Comparison of ENCODE assay signal across 13 mouse cellular contexts in the genomic region with DNA sequence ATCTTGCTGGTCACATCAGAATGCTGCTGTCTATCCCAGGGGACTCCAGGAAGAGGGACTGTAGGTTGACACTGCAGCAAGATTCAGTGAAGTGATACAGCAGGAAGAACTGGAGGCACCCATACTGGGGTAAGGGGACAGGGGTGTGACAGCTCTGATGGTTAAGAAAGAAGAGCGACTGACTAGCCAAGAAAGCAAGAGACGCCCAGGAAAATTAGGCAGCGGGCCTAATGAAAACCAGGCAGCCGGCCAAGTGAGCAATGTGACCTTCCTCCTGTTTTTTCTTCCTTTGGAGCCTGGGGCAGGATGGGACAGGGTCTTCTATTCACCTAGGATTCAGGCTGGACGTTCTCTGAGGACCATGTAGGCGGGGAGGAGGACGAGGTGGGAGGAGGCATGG. TPM values are rescaled to one million over a fixed set of nuclear protein-coding genes. Genes with fewer than 3 reads are reported as not detected.
DNase-seq lines count a peak whose midpoint lies in the region; ATAC-seq and TF ChIP-seq lines count a peak whose summit lies in the region.
"Had no signal": no experiment of that assay in that cellular context is flagged by ENCODE, and none has a peak within 500 bp of the region (broad histone marks: within the 10 kb centered on the region; RNA-seq: fewer than 3 reads in every experiment).

No protein-coding gene starts in this region.

- H3K27me3 ChIP-seq in cerebellum, adult 2 months (ENCODE audit: control insufficient read depth, insufficient read depth, low read length): no peaks in the 10 kb centered on the region
- peaks cover 31% of the 10 kb centered on the region for H3K27me3 ChIP-seq in kidney, embryonic 15.5 days
- no peaks in the 10 kb centered on the region for H3K27me3 ChIP-seq in stomach, postnatal 0 days (ENCODE audit: control insufficient read depth, insufficient read depth, low read length)

- H3K9me3 ChIP-seq in kidney, embryonic 15.5 days (replicated peaks): no peaks in the 10 kb centered on the region
- no peaks in the 10 kb centered on the region for H3K9me3 ChIP-seq in stomach, postnatal 0 days (ENCODE audit: control insufficient read depth, low read length)
- H3K9me3 ChIP-seq: embryonic facial prominence, embryonic 13.5 days; G1E; liver, embryonic 15.5 days had no signal

- no peak for TF ChIP-seq CTCF in cerebellum, adult 2 months (IDR thresholded peaks at IDR 0.05; ENCODE audit: borderline replicate concordance, insufficient read depth, low read depth, low read length)
- no peak for TF ChIP-seq CTCF in stomach, postnatal 0 days (IDR thresholded peaks at IDR 0.05; ENCODE audit: low read depth)

- no peaks in the 10 kb centered on the region for H3K4me1 ChIP-seq in cerebellum, adult 2 months (ENCODE audit: control insufficient read depth, insufficient read depth, low read length)
- peaks cover 26% of the 10 kb centered on the region for H3K4me1 ChIP-seq in kidney, embryonic 15.5 days
- H3K4me1 ChIP-seq in stomach, postnatal 0 days (replicated peaks; ENCODE audit: control insufficient read depth, insufficient read depth): no peaks in the 10 kb centered on the region
- H3K4me1 ChIP-seq: liver, embryonic 15.5 days had no signal

- 24% methylated on average over 7 of the region's 7 CpGs for WGBS in cerebellum, adult 2 months
- 67% methylated on average over 7 of the region's 7 CpGs for WGBS in kidney, embryonic 15.5 days
- WGBS in stomach, postnatal 0 days: 58% methylated on average over 7 of the region's 7 CpGs

- TF ChIP-seq EP300 in stomach, postnatal 0 days (optimal IDR thresholded peaks at IDR 0.05): no peak

- no peak for TF ChIP-seq POLR2A in cerebellum, adult 2 months (IDR thresholded peaks at IDR 0.05; ENCODE audit: borderline replicate concordance, insufficient read depth, low read length)

- no peak overlapping the region for H3K4me2 ChIP-seq in kidney, embryonic 15.5 days
- no peak overlapping the region for H3K4me2 ChIP-seq in stomach, postnatal 0 days (replicated peaks; ENCODE audit: low read depth)
- H3K4me2 ChIP-seq: embryonic facial prominence, embryonic 13.5 days; liver, embryonic 15.5 days had no signal

- no peaks in the 10 kb centered on the region for H3K36me3 ChIP-seq in kidney, embryonic 15.5 days
- no peaks in the 10 kb centered on the region for H3K36me3 ChIP-seq in stomach, postnatal 0 days (ENCODE audit: control insufficient read depth, insufficient read depth, low read length)
- H3K36me3 ChIP-seq: embryonic facial prominence, embryonic 13.5 days; G1E; liver, embryonic 15.5 days had no signal

- no peak overlapping the region for H3K27ac ChIP-seq in cerebellum, adult 2 months (ENCODE audit: insufficient read depth, low read length)
- no peak overlapping the region for H3K27ac ChIP-seq in kidney, embryonic 15.5 days
- H3K27ac ChIP-seq in stomach, postnatal 0 days (replicated peaks): no peak overlapping the region
- H3K27ac ChIP-seq: embryonic facial prominence, embryonic 13.5 days; kidney, postnatal 0 days; liver, embryonic 15.5 days had no signal

- no peak overlapping the region for H3K4me3 ChIP-seq in cerebellum, adult 2 months (replicated peaks; ENCODE audit: insufficient read depth, low read depth, low read length)
- H3K4me3 ChIP-seq in kidney, embryonic 15.5 days (replicated peaks): no peak overlapping the region
- H3K4me3 ChIP-seq in stomach, postnatal 0 days (ENCODE audit: low read depth, low read length): no peak overlapping the region
- H3K4me3 ChIP-seq: embryonic facial prominence, embryonic 13.5 days; liver, embryonic 15.5 days had no signal

- no peak for ATAC-seq in kidney, embryonic 15.5 days (replicated peaks; ENCODE audit: low FRiP score)
- no peak for ATAC-seq in stomach, postnatal 0 days (ENCODE audit: low FRiP score, low TSS enrichment)

- H3K9ac ChIP-seq in kidney, embryonic 15.5 days: no peak overlapping the region
- no peak overlapping the region for H3K9ac ChIP-seq in stomach, postnatal 0 days (ENCODE audit: low read length)
- H3K9ac ChIP-seq: embryonic facial prominence, embryonic 13.5 days; liver, embryonic 15.5 days had no signal

- peak; percentile 85 to 86 for DNase-seq in cerebellum, postnatal 10 days
- DNase-seq in cerebellum, adult 2 months: no peak
- DNase-seq in kidney, adult 18-20 months: peak; percentile 69
- DNase-seq in right cerebral cortex, postnatal 4 days: peak; percentile 48
- DNase-seq in right cerebral cortex, adult 2 months (ENCODE audit: low spot score in 2 of 2): no peak
- DNase-seq in natural killer cell, adult 2 months (ENCODE audit: low spot score in 2 of 2): no peak
- no peak for DNase-seq in stomach, postnatal 0 days (ENCODE audit: low spot score)
- DNase-seq: cerebellum, adult 8-10 months had no signal

RNA-seq across cellular contexts. Expression of gene Casz1, which starts 22.7 kb away (rescaled TPM):
- 1.4 and 1.5 TPM in 2 replicates for polyA plus RNA-seq in cerebellum, adult 2 months (2012; rRNA removed)
- polyA plus RNA-seq in kidney, embryonic 15.5 days (2015; fragmentation: Nextera tagmentation; extraction: Ambion mirVana): 7.1 and 7.3 TPM in 2 replicates
- polyA plus RNA-seq in stomach, postnatal 0 days (2015; fragmentation: Nextera tagmentation; extraction: Ambion mirVana): 9.4 and 10.3 TPM in 2 replicates

Comparison
In these comparisons a context has a peak if more than half of its experiments do, and no peak if none do; other contexts are left out.
1. DNase-seq: peak in cerebellum, postnatal 10 days (2 of 2), kidney, adult 18-20 months (single experiment) and right cerebral cortex, postnatal 4 days (single experiment); none in cerebellum, adult 2 months (0 of 2), right cerebral cortex, adult 2 months (0 of 2), natural killer cell, adult 2 months (0 of 2) and stomach, postnatal 0 days (single experiment).